Mouse (Mus musculus): Measurements from ENCODE around the gene Zdhhc19. TPM values are rescaled to one million over a fixed set of nuclear protein-coding genes. Genes with fewer than 3 reads are reported as not detected.

Zdhhc19 gene
- polyA plus RNA-seq, 1 experiment from 2014 or later, result not detected

GRCm38 (mm10) chr16:32509066-32509942, 13.2 kb downstream of the Zdhhc19 start:
- ATAC-seq (ENCODE audit: low FRiP score, low read depth), result no peak
- 64% methylated on average over 9 of the region's 9 CpGs for WGBS
- peaks cover 16% of the 10 kb centered on the region for H3K27me3 ChIP-seq

GRCm38 (mm10) chr16:32510399-32511337, 14.6 kb downstream of the Zdhhc19 start:
- Histone ChIP-seq H3K9ac (replicated peaks) (no peak overlapping the region), H3K4me2 (replicated peaks) (no peak overlapping the region), H3K27me3 (peaks cover 16% of the 10 kb centered on the region), H3K27ac (replicated peaks) (no peak overlapping the region), H3K9me3 (no peaks in the 10 kb centered on the region), H3K4me3 (no peak overlapping the region), H3K36me3 (no peaks in the 10 kb centered on the region), H3K4me1 (peaks cover 9% of the 10 kb centered on the region)
- no peak for ATAC-seq (ENCODE audit: low FRiP score, low read depth)
- 75% methylated on average over 18 of the region's 18 CpGs for WGBS

More at GRCm38 (mm10) chr16:32509066-32509942, 13.2 kb downstream of the Zdhhc19 start:
- H3K9me3 ChIP-seq, result no peaks in the 10 kb centered on the region
- H3K4me1 ChIP-seq, result peaks cover 2% of the 10 kb centered on the region; the same call in 1 of the 2 replicates
- H3K27ac ChIP-seq (replicated peaks), result peak overlapping the region; percentile 1; the same call in 1 of the 2 replicates
- no peak overlapping the region for H3K4me3 ChIP-seq
- no peak overlapping the region for H3K4me2 ChIP-seq (replicated peaks)
- H3K36me3 ChIP-seq, result no peaks in the 10 kb centered on the region
- no peak overlapping the region for H3K9ac ChIP-seq (replicated peaks)

- Histone ChIP-seq H3K9me3 (no peaks in the 10 kb centered on the region), H3K9ac (replicated peaks) (no peak overlapping the region), H3K27ac (replicated peaks) (no peak overlapping the region), H3K36me3 (no peaks in the 10 kb centered on the region), H3K4me1 (peaks cover 14% of the 10 kb centered on the region), H3K27me3 (peaks cover 9% of the 10 kb centered on the region), H3K4me2 (replicated peaks) (no peak overlapping the region), H3K4me3 (no peak overlapping the region)
- 83% methylated on average over 3 of the region's 3 CpGs for WGBS
- ATAC-seq (ENCODE audit: low FRiP score, low read depth), result no peak
Measured at GRCm38 (mm10) chr16:32511338-32511734, 15.3 kb downstream of the Zdhhc19 start.

- WGBS, result 91% methylated on average over 8 of the region's 8 CpGs
- Histone ChIP-seq H3K27me3 (peaks cover 9% of the 10 kb centered on the region), H3K4me3 (no peak overlapping the region), H3K9me3 (no peaks in the 10 kb centered on the region), H3K4me2 (replicated peaks) (no peak overlapping the region), H3K4me1 (peaks cover 16% of the 10 kb centered on the region), H3K27ac (replicated peaks) (no peak overlapping the region), H3K36me3 (no peaks in the 10 kb centered on the region), H3K9ac (replicated peaks) (no peak overlapping the region)
- no peak for ATAC-seq (ENCODE audit: low FRiP score, low read depth)
Measured at GRCm38 (mm10) chr16:32511827-32512490, 15.9 kb downstream of the Zdhhc19 start.

- 82% methylated on average over 3 of the region's 3 CpGs for WGBS
- Histone ChIP-seq H3K27ac (replicated peaks) (no peak overlapping the region; the same call in 1 of the 2 replicates), H3K36me3 (no peaks in the 10 kb centered on the region), H3K4me2 (replicated peaks) (no peak overlapping the region), H3K27me3 (peaks cover 9% of the 10 kb centered on the region), H3K9ac (replicated peaks) (no peak overlapping the region), H3K4me3 (no peak overlapping the region), H3K4me1 (peaks cover 16% of the 10 kb centered on the region), H3K9me3 (no peaks in the 10 kb centered on the region)
- no peak for ATAC-seq (ENCODE audit: low FRiP score, low read depth)
Measured at GRCm38 (mm10) chr16:32512921-32513320, 16.9 kb downstream of the Zdhhc19 start.

- WGBS, result 93% methylated on average over 6 of the region's 6 CpGs
- ATAC-seq (ENCODE audit: low FRiP score, low read depth), result no peak
- H3K27me3 ChIP-seq, result peaks cover 9% of the 10 kb centered on the region
- H3K4me3 ChIP-seq, result no peak overlapping the region
- H3K9me3 ChIP-seq, result no peaks in the 10 kb centered on the region
- H3K9ac ChIP-seq (replicated peaks), result no peak overlapping the region
- H3K4me1 ChIP-seq, result peaks cover 16% of the 10 kb centered on the region
- no peak overlapping the region for H3K4me2 ChIP-seq (replicated peaks)
- H3K36me3 ChIP-seq, result no peaks in the 10 kb centered on the region
- H3K27ac ChIP-seq (replicated peaks), result no peak overlapping the region; the same call in 1 of the 2 replicates
Measured at GRCm38 (mm10) chr16:32513401-32513800, 17.3 kb downstream of the Zdhhc19 start.

GRCm38 (mm10) chr16:32513948-32514347, 17.9 kb downstream of the Zdhhc19 start:
- Histone ChIP-seq H3K27me3 (peaks cover 9% of the 10 kb centered on the region), H3K4me2 (replicated peaks) (no peak overlapping the region), H3K9me3 (no peaks in the 10 kb centered on the region), H3K4me1 (peaks cover 16% of the 10 kb centered on the region), H3K4me3 (no peak overlapping the region), H3K9ac (replicated peaks) (no peak overlapping the region), H3K36me3 (no peaks in the 10 kb centered on the region), H3K27ac (replicated peaks) (no peak overlapping the region)
- WGBS, result 91% methylated on average over 6 of the region's 6 CpGs
- no peak for ATAC-seq (ENCODE audit: low FRiP score, low read depth)

- H3K4me3 ChIP-seq, result peak overlapping the region; percentile 20
- peak overlapping the region; percentile 97 for H3K27ac ChIP-seq (replicated peaks)
- H3K4me1 ChIP-seq, result peaks cover 26% of the 10 kb centered on the region
- H3K27me3 ChIP-seq, result peaks cover 2% of the 10 kb centered on the region; the same call in 1 of the 2 replicates
- peak overlapping the region; percentile 32; the same call in 1 of the 2 replicates for H3K9ac ChIP-seq (replicated peaks)
- no peaks in the 10 kb centered on the region for H3K9me3 ChIP-seq
- ATAC-seq (ENCODE audit: low FRiP score, low read depth), result peak; percentile 94
- no peaks in the 10 kb centered on the region for H3K36me3 ChIP-seq
- H3K4me2 ChIP-seq (replicated peaks), result peak overlapping the region; percentile 40
- WGBS, result 4% methylated on average over 21 of the region's 21 CpGs
Measured at GRCm38 (mm10) chr16:32516006-32516962, 20.2 kb downstream of the Zdhhc19 start.

- H3K36me3 ChIP-seq, result no peaks in the 10 kb centered on the region
- H3K27me3 ChIP-seq, result no peaks in the 10 kb centered on the region
- no peak overlapping the region for H3K27ac ChIP-seq (replicated peaks)
- no peaks in the 10 kb centered on the region for H3K9me3 ChIP-seq
- no peak for ATAC-seq (ENCODE audit: low FRiP score, low read depth)
- WGBS, result 85% methylated on average over 12 of the region's 12 CpGs
- H3K4me2 ChIP-seq (replicated peaks), result no peak overlapping the region
- H3K9ac ChIP-seq (replicated peaks), result no peak overlapping the region
- H3K4me3 ChIP-seq, result no peak overlapping the region
- peaks cover 26% of the 10 kb centered on the region for H3K4me1 ChIP-seq
Measured at GRCm38 (mm10) chr16:32517785-32518481, 21.9 kb downstream of the Zdhhc19 start.

- WGBS, result 84% methylated on average over 15 of the region's 15 CpGs
- Histone ChIP-seq H3K36me3 (no peaks in the 10 kb centered on the region), H3K27ac (replicated peaks) (0 out of 2 replicates have a peak overlapping the region, but pooled peaks have one; percentile 10), H3K4me1 (peaks cover 38% of the 10 kb centered on the region), H3K4me2 (replicated peaks) (no peak overlapping the region), H3K4me3 (no peak overlapping the region), H3K9ac (replicated peaks) (no peak overlapping the region), H3K27me3 (no peaks in the 10 kb centered on the region), H3K9me3 (no peaks in the 10 kb centered on the region)
- ATAC-seq (ENCODE audit: low FRiP score, low read depth), result no peak
Measured at GRCm38 (mm10) chr16:32519656-32520371, 23.7 kb downstream of the Zdhhc19 start.

All from midbrain, embryonic 12.5 days (tissue).